Mouse (Mus musculus): ENCODE data around the gene Cldn3.

DNA sequence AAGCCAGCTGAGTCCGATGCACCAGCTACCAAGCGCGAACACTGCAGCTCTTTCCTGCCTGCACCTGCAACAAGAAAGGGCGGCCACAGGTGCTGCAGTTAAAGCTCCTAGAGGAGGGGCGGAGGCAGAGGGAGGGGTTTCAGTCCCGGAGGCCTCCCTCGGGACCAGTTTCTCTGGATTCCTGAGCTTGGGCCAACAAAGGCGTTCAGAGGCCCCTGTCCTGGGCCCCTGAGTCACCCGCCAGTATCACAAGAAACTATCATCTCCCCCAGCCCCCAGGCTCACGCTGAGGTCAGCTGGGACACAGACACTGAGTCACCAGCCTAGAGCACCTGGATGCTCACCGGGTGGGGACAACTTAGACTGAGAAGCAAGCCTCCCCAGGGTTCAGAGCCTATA lies 39.2 kb upstream of the Cldn3 start, which contains the start of gene Cldn4:
- no peak for TF ChIP-seq CTCF (IDR thresholded peaks at IDR 0.05; ENCODE audit: borderline replicate concordance, insufficient read depth, low read depth, low read length)
- no peak for TF ChIP-seq POLR2A (IDR thresholded peaks at IDR 0.05; ENCODE audit: borderline replicate concordance, insufficient read depth, low read length)
